Mouse (Mus musculus): ENCODE measurements at regions not wholly inside any gene's neighbourhood (a gene's known extent, or its start where the extent isn't known, plus 50 kb on each side); places are given as distances from the start of the nearest gene placed in this dataset.

GRCm38 (mm10) chr12:35667218-35667617 is 132.4 kb upstream of the Ahr start:
- Histone ChIP-seq H3K27ac (replicated peaks; ENCODE audit: low read depth, low read length) (no peak overlapping the region), H3K4me2 (replicated peaks; ENCODE audit: low read depth, low read length, severe bottlenecking) (no peak overlapping the region), H3K9ac (ENCODE audit: low read depth, low read length, severe bottlenecking) (no peak overlapping the region), H3K27me3 (ENCODE audit: control insufficient read depth, insufficient read depth, low read length) (no peaks in the 10 kb centered on the region), H3K36me3 (ENCODE audit: control insufficient read depth, insufficient read depth, low read length) (no peaks in the 10 kb centered on the region), H3K9me3 (ENCODE audit: control insufficient read depth, low read length) (no peaks in the 10 kb centered on the region), H3K4me1 (ENCODE audit: control insufficient read depth, insufficient read depth, low read length) (no peaks in the 10 kb centered on the region), H3K4me3 (replicated peaks; ENCODE audit: low read length) (no peak overlapping the region)
- DNase-seq (ENCODE audit: low spot score): no peak
- TF ChIP-seq POLR2A (IDR thresholded peaks at IDR 0.05; ENCODE audit: borderline replicate concordance, extremely low read depth, insufficient read depth, insufficient read length): no peak
- ATAC-seq (ENCODE audit: low FRiP score, low read depth): no peak

- no peaks in the 10 kb centered on the region for H3K36me3 ChIP-seq (ENCODE audit: control insufficient read depth, insufficient read depth, low read length)
- WGBS: 75% methylated on average over 2 of the region's 2 CpGs
- ATAC-seq (ENCODE audit: low FRiP score, low read depth): no peak
These were observed 131.2 kb upstream of the Ahr start for GRCm38 (mm10) chr12:35666062-35666461.

DNA sequence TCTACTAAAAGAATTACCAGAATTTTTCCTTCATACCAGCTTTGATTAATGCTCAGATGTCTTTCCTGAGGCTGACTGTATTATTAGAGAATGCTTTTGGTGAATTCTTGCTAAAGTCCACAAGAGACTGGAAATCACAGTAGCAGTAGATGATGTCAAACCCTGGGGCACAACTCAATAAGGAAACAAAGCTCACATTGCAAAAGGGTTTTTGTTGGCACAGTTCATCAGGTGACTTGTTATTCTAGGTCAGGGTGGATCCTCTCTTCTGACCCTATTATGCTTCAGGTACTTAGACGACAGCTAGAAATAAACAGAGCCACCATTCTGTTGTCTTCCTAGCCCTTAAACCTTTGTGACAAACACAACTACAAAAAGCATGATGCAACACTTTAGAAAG is 128.2 kb upstream of the Ahr start:
- no peak for ATAC-seq (ENCODE audit: low FRiP score, low read depth)
- no peaks in the 10 kb centered on the region for H3K36me3 ChIP-seq (ENCODE audit: control insufficient read depth, insufficient read depth, low read length)
- WGBS: 90% methylated on average over 1 of the region's 1 CpGs

More at GRCm38 (mm10) chr12:35666062-35666461, 131.2 kb upstream of the Ahr start:
- no peak for TF ChIP-seq POLR2A (IDR thresholded peaks at IDR 0.05; ENCODE audit: borderline replicate concordance, extremely low read depth, insufficient read depth, insufficient read length)
- no peak for DNase-seq (ENCODE audit: low spot score)
- H3K4me1 ChIP-seq (ENCODE audit: control insufficient read depth, insufficient read depth, low read length): no peaks in the 10 kb centered on the region
- no peak overlapping the region for H3K4me3 ChIP-seq (replicated peaks; ENCODE audit: low read length)
- H3K27me3 ChIP-seq (ENCODE audit: control insufficient read depth, insufficient read depth, low read length): no peaks in the 10 kb centered on the region
- no peak overlapping the region for H3K4me2 ChIP-seq (replicated peaks; ENCODE audit: low read depth, low read length, severe bottlenecking)
- no peak overlapping the region for H3K27ac ChIP-seq (replicated peaks; ENCODE audit: low read depth, low read length)
- no peak overlapping the region for H3K9ac ChIP-seq (ENCODE audit: low read depth, low read length, severe bottlenecking)
- no peaks in the 10 kb centered on the region for H3K9me3 ChIP-seq (ENCODE audit: control insufficient read depth, low read length)

GRCm38 (mm10) chr12:35656563-35656962 is 121.7 kb upstream of the Ahr start:
- Histone ChIP-seq H3K9me3 (ENCODE audit: control insufficient read depth, low read length) (no peaks in the 10 kb centered on the region), H3K4me2 (replicated peaks; ENCODE audit: low read depth, low read length, severe bottlenecking) (no peak overlapping the region), H3K27me3 (ENCODE audit: control insufficient read depth, insufficient read depth, low read length) (no peaks in the 10 kb centered on the region), H3K36me3 (ENCODE audit: control insufficient read depth, insufficient read depth, low read length) (no peaks in the 10 kb centered on the region), H3K4me3 (replicated peaks; ENCODE audit: low read length) (no peak overlapping the region), H3K4me1 (ENCODE audit: control insufficient read depth, insufficient read depth, low read length) (no peaks in the 10 kb centered on the region), H3K27ac (replicated peaks; ENCODE audit: low read depth, low read length) (no peak overlapping the region), H3K9ac (ENCODE audit: low read depth, low read length, severe bottlenecking) (no peak overlapping the region)
- TF ChIP-seq POLR2A (IDR thresholded peaks at IDR 0.05; ENCODE audit: borderline replicate concordance, extremely low read depth, insufficient read depth, insufficient read length): no peak
- no peak for ATAC-seq (ENCODE audit: low FRiP score, low read depth)
- no peak for DNase-seq (ENCODE audit: low spot score)
- 85% methylated on average over 3 of the region's 3 CpGs for WGBS

More for the DNA sequence above, 128.2 kb upstream of the Ahr start:
- H3K27ac ChIP-seq (replicated peaks; ENCODE audit: low read depth, low read length): no peak overlapping the region
- H3K4me1 ChIP-seq (ENCODE audit: control insufficient read depth, insufficient read depth, low read length): no peaks in the 10 kb centered on the region
- H3K9me3 ChIP-seq (ENCODE audit: control insufficient read depth, low read length): no peaks in the 10 kb centered on the region
- DNase-seq (ENCODE audit: low spot score): no peak
- no peak for TF ChIP-seq POLR2A (IDR thresholded peaks at IDR 0.05; ENCODE audit: borderline replicate concordance, extremely low read depth, insufficient read depth, insufficient read length)
- no peak overlapping the region for H3K4me3 ChIP-seq (replicated peaks; ENCODE audit: low read length)
- H3K27me3 ChIP-seq (ENCODE audit: control insufficient read depth, insufficient read depth, low read length): no peaks in the 10 kb centered on the region
- no peak overlapping the region for H3K9ac ChIP-seq (ENCODE audit: low read depth, low read length, severe bottlenecking)
- H3K4me2 ChIP-seq (replicated peaks; ENCODE audit: low read depth, low read length, severe bottlenecking): no peak overlapping the region

DNA sequence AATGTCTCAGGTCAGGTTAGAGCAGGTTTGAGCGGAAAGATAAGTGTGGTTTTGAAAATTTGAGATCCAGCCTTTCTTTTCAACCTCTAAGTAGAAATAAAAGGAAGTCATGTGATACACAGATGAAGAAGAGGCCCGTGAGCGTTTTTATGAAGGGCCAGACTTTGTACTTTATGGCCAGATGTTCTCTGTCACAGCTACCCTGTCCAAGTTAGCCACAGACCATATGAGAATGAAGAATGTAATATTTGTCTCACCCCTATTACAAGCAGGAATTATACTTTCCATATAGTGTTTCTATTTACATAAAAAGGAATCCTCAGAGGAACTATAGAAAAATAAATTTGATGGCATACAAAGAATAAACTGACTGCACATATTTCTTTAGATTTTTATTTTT is 114.9 kb upstream of the Ahr start:
- no peak for DNase-seq (ENCODE audit: low spot score)
- Histone ChIP-seq H3K4me1 (ENCODE audit: control insufficient read depth, insufficient read depth, low read length) (no peaks in the 10 kb centered on the region), H3K27ac (replicated peaks; ENCODE audit: low read depth, low read length) (no peak overlapping the region), H3K4me3 (replicated peaks; ENCODE audit: low read length) (no peak overlapping the region), H3K4me2 (replicated peaks; ENCODE audit: low read depth, low read length, severe bottlenecking) (no peak overlapping the region), H3K9ac (ENCODE audit: low read depth, low read length, severe bottlenecking) (no peak overlapping the region), H3K27me3 (ENCODE audit: control insufficient read depth, insufficient read depth, low read length) (no peaks in the 10 kb centered on the region), H3K36me3 (ENCODE audit: control insufficient read depth, insufficient read depth, low read length) (no peaks in the 10 kb centered on the region), H3K9me3 (ENCODE audit: control insufficient read depth, low read length) (no peaks in the 10 kb centered on the region)
- 58% methylated on average over 3 of the region's 3 CpGs for WGBS
- no peak for TF ChIP-seq POLR2A (IDR thresholded peaks at IDR 0.05; ENCODE audit: borderline replicate concordance, extremely low read depth, insufficient read depth, insufficient read length)
- no peak for ATAC-seq (ENCODE audit: low FRiP score, low read depth)

DNA sequence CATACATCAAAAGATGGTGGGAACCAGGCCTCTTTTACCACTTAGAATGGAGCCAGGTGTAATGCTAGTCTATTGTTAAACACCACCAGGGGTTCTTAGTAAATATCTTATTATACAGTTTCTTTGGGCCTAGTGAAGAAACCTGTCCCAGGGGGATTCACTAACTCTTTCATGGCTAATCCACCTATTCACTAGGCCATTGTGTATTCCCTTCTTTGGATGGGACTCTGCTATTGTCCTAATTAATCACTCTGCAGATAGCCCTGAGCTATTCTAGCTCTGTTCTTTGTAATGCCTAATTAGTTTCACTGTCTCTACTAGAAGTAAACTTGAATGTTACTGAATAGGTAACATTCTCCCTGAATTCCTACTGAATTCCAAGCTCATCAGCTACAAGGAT is 107.6 kb upstream of the Ahr start:
- no peak overlapping the region for H3K4me2 ChIP-seq (replicated peaks; ENCODE audit: low read depth, low read length, severe bottlenecking)
- no peak for ATAC-seq (ENCODE audit: low FRiP score, low read depth)
- H3K36me3 ChIP-seq (ENCODE audit: control insufficient read depth, insufficient read depth, low read length): no peaks in the 10 kb centered on the region
- no peak overlapping the region for H3K27ac ChIP-seq (replicated peaks; ENCODE audit: low read depth, low read length)
- no peak for DNase-seq (ENCODE audit: low spot score)
- no peaks in the 10 kb centered on the region for H3K9me3 ChIP-seq (ENCODE audit: control insufficient read depth, low read length)
- no peak overlapping the region for H3K9ac ChIP-seq (ENCODE audit: low read depth, low read length, severe bottlenecking)
- no peaks in the 10 kb centered on the region for H3K27me3 ChIP-seq (ENCODE audit: control insufficient read depth, insufficient read depth, low read length)
- no peak overlapping the region for H3K4me3 ChIP-seq (replicated peaks; ENCODE audit: low read length)
- no peak for TF ChIP-seq POLR2A (IDR thresholded peaks at IDR 0.05; ENCODE audit: borderline replicate concordance, extremely low read depth, insufficient read depth, insufficient read length)
- H3K4me1 ChIP-seq (ENCODE audit: control insufficient read depth, insufficient read depth, low read length): no peaks in the 10 kb centered on the region
